Comparison of ENCODE assay signal across 10 mouse cellular contexts in genomic region chr3:142898949-142899396, GRCm38 (mm10). TPM values are rescaled to one million over a fixed set of nuclear protein-coding genes. Genes with fewer than 3 reads are reported as not detected.
DNase-seq lines count a peak whose midpoint lies in the region; ATAC-seq lines count a peak whose summit lies in the region.
"Had no signal": no experiment of that assay in that cellular context is flagged by ENCODE, and none has a peak within 500 bp of the region (broad histone marks: within the 10 kb centered on the region; RNA-seq: fewer than 3 reads in every experiment).

No protein-coding gene starts in this region.

- H3K27ac ChIP-seq in hindbrain, embryonic 13.5 days = no peak overlapping the region
- H3K27ac ChIP-seq: hindbrain, embryonic 14.5 days had no signal

- H3K4me2 ChIP-seq in hindbrain, embryonic 13.5 days = no peak overlapping the region
- H3K4me2 ChIP-seq: hindbrain, embryonic 14.5 days had no signal

- H3K27me3 ChIP-seq in erythroblast, embryonic 14.5 days (ENCODE audit: control insufficient read depth) = no peaks in the 10 kb centered on the region
- H3K27me3 ChIP-seq in hindbrain, embryonic 13.5 days = no peaks in the 10 kb centered on the region

- peak overlapping the region; percentile 1 for H3K4me3 ChIP-seq in erythroblast, embryonic 14.5 days (replicated peaks)
- H3K4me3 ChIP-seq in hindbrain, embryonic 13.5 days = no peak overlapping the region

- no peaks in the 10 kb centered on the region for H3K36me3 ChIP-seq in erythroblast, embryonic 14.5 days (ENCODE audit: control insufficient read depth)
- H3K36me3 ChIP-seq in hindbrain, embryonic 13.5 days = no peaks in the 10 kb centered on the region

- no peaks in the 10 kb centered on the region; the same call in 1 of the 2 replicates for H3K9me3 ChIP-seq in erythroblast, embryonic 14.5 days (ENCODE audit: control insufficient read depth, low read length)
- H3K9me3 ChIP-seq in hindbrain, embryonic 13.5 days = no peaks in the 10 kb centered on the region

- peak; percentile 52 for DNase-seq in 416B (ENCODE audit: low read depth)
- no peak for DNase-seq in layer of hippocampus, postnatal 36 days
- no peak for DNase-seq in right cerebral cortex, postnatal 4 days
- DNase-seq: lung, adult 18-20 months; right cerebral cortex, adult 18-20 months had no signal

- H3K4me1 ChIP-seq in erythroblast, embryonic 14.5 days (ENCODE audit: control insufficient read depth) = peaks cover 7% of the 10 kb centered on the region
- H3K4me1 ChIP-seq in hindbrain, embryonic 13.5 days (replicated peaks) = no peaks in the 10 kb centered on the region

- no peak overlapping the region for H3K9ac ChIP-seq in hindbrain, embryonic 13.5 days
- H3K9ac ChIP-seq: hindbrain, embryonic 14.5 days had no signal

- 87% methylated on average over 8 of the region's 8 CpGs for WGBS in hindbrain, embryonic 13.5 days

- peak; percentile 81 for ATAC-seq in CD4-positive, CD25-positive, alpha-beta regulatory T cell, adult 4 months
- ATAC-seq in megakaryocyte progenitor cell, adult 5-6 weeks (replicated peaks; ENCODE audit: poor library complexity) = peak; percentile 77
- ATAC-seq in hindbrain, embryonic 13.5 days (ENCODE audit: low FRiP score) = no peak

RNA-seq across cellular contexts. Expression of gene Pkn2, which starts 17.2 kb away (rescaled TPM):
- 10 to 100 TPM; 14.7 to 18.4 TPM for polyA plus RNA-seq in CD4-positive, CD25-positive, alpha-beta regulatory T cell, adult 4 months (2017; shearing (Covaris generic))
- 5.1 and 5.3 TPM in 2 replicates for polyA plus RNA-seq in erythroblast, embryonic 14.5 days (2012)
- total RNA-seq in megakaryocyte progenitor cell, adult 5-6 weeks (2015) = 42.1 and 51.9 TPM in 2 replicates
- 51.3 and 53.8 TPM in 2 replicates for total RNA-seq in megakaryocyte progenitor cell, adult 5-6 weeks (2017)
- 10 to 100 TPM; 30.5 to 36.9 TPM for total RNA-seq in layer of hippocampus, postnatal 36 days (2021)
- 27.6 and 29.1 TPM in 2 replicates for polyA plus RNA-seq in hindbrain, embryonic 13.5 days (2015; fragmentation: Nextera tagmentation; extraction: Ambion mirVana)
